In genomic region chr11:87584711-87585505, GRCm38 (mm10) we compare ENCODE assay signal across 9 mouse cellular contexts. TPM values are rescaled to one million over a fixed set of nuclear protein-coding genes. Genes with fewer than 3 reads are reported as not detected.
DNase-seq lines count a peak whose midpoint lies in the region; ATAC-seq and TF ChIP-seq lines count a peak whose summit lies in the region.
"Had no signal": no experiment of that assay in that cellular context is flagged by ENCODE, and none has a peak within 500 bp of the region (broad histone marks: within the 10 kb centered on the region; RNA-seq: fewer than 3 reads in every experiment).

No protein-coding gene starts in this region.

- 68% methylated on average over 10 of the region's 10 CpGs for WGBS in kidney, embryonic 15.5 days
- 74% methylated on average over 10 of the region's 10 CpGs for WGBS in small intestine, adult 2 months
- 90% methylated on average over 10 of the region's 10 CpGs for WGBS in forebrain, embryonic 14.5 days

- no peak overlapping the region for H3K4me3 ChIP-seq in left cerebral cortex, adult 2 months
- H3K4me3 ChIP-seq in kidney, embryonic 15.5 days (replicated peaks): no peak overlapping the region
- no peak overlapping the region for H3K4me3 ChIP-seq in small intestine, adult 2 months (ENCODE audit: low read depth, low read length)
- H3K4me3 ChIP-seq in forebrain, embryonic 14.5 days (ENCODE audit: low read depth, low read length): no peak overlapping the region

- H3K27me3 ChIP-seq in kidney, embryonic 15.5 days: no peaks in the 10 kb centered on the region
- H3K27me3 ChIP-seq in small intestine, adult 2 months (ENCODE audit: control insufficient read depth, insufficient read depth, low read length): no peaks in the 10 kb centered on the region
- H3K27me3 ChIP-seq in forebrain, embryonic 14.5 days (replicated peaks; ENCODE audit: control insufficient read depth, insufficient read depth, low read length): no peaks in the 10 kb centered on the region

- peaks cover 23% of the 10 kb centered on the region for H3K4me1 ChIP-seq in kidney, embryonic 15.5 days
- H3K4me1 ChIP-seq in small intestine, adult 2 months (ENCODE audit: control insufficient read depth, insufficient read depth, insufficient read length, low read length): peaks cover 6% of the 10 kb centered on the region
- H3K4me1 ChIP-seq in forebrain, embryonic 14.5 days (ENCODE audit: control insufficient read depth, insufficient read depth, low read length): no peaks in the 10 kb centered on the region; the same call in 1 of the 2 replicates

- H3K4me2 ChIP-seq in kidney, embryonic 15.5 days: no peak overlapping the region
- H3K4me2 ChIP-seq in forebrain, embryonic 14.5 days (ENCODE audit: low read length): no peak overlapping the region

- no peak overlapping the region for H3K9ac ChIP-seq in kidney, embryonic 15.5 days
- H3K9ac ChIP-seq in forebrain, embryonic 14.5 days (ENCODE audit: low read length): no peak overlapping the region

- no peak for ATAC-seq in kidney, embryonic 15.5 days (replicated peaks; ENCODE audit: low FRiP score)
- ATAC-seq in forebrain, embryonic 14.5 days: no peak

- peak overlapping the region; percentile 22; the same call in 1 of the 2 replicates for H3K27ac ChIP-seq in left cerebral cortex, adult 2 months
- peak overlapping the region; percentile 57 for H3K27ac ChIP-seq in kidney, embryonic 15.5 days
- peak overlapping the region; percentile 61 for H3K27ac ChIP-seq in small intestine, adult 2 months (ENCODE audit: insufficient read depth, low read depth, low read length)
- no peak overlapping the region for H3K27ac ChIP-seq in forebrain, embryonic 14.5 days (ENCODE audit: low read depth, low read length)

- TF ChIP-seq CTCF in left cerebral cortex, adult 2 months (IDR thresholded peaks at IDR 0.05): no peak
- TF ChIP-seq CTCF in small intestine, adult 2 months (IDR thresholded peaks at IDR 0.05; ENCODE audit: extremely low read depth, insufficient read length, insufficient replicate concordance, low read depth, low read length): no peak

- intact Hi-C loops in left cerebral cortex, adult 2 months (cut with DNase I): no loop called here
- intact Hi-C loops in gastrocnemius, postnatal 14 days (cut with DNase I; ENCODE audit: low total_unique reads): no loop called here

- H3K36me3 ChIP-seq in kidney, embryonic 15.5 days: peaks cover 4% of the 10 kb centered on the region; the same call in 1 of the 2 replicates
- H3K36me3 ChIP-seq in small intestine, adult 2 months (ENCODE audit: control insufficient read depth, insufficient read depth, low read length): no peaks in the 10 kb centered on the region
- no peaks in the 10 kb centered on the region for H3K36me3 ChIP-seq in forebrain, embryonic 14.5 days (ENCODE audit: control insufficient read depth, insufficient read depth, low read length)

- DNase-seq in left cerebral cortex, adult 2 months (ENCODE audit: extremely low spot score in 1 of 2, low spot score in 2 of 2): no peak
- no peak for DNase-seq in left cerebral cortex, adult 11 months (ENCODE audit: low spot score)
- peak; percentile 61 for DNase-seq in gastrocnemius, postnatal 14 days
- DNase-seq in right cerebral cortex, postnatal 10 days (ENCODE audit: low spot score in 2 of 2): no peak
- no peak for DNase-seq in forebrain, embryonic 14.5 days (ENCODE audit: low spot score)
- no peak for DNase-seq in thymus, postnatal 4 days

- no peak for TF ChIP-seq POLR2A in small intestine, adult 2 months (IDR thresholded peaks at IDR 0.05; ENCODE audit: low read depth, low read length)

- no peaks in the 10 kb centered on the region for H3K9me3 ChIP-seq in kidney, embryonic 15.5 days (replicated peaks)
- no peaks in the 10 kb centered on the region for H3K9me3 ChIP-seq in forebrain, embryonic 14.5 days (replicated peaks; ENCODE audit: control insufficient read depth, low read length)

RNA-seq across cellular contexts. Expression of gene Mtmr4, which starts 7.1 kb away (rescaled TPM):
- total RNA-seq in left cerebral cortex, adult 2 months (2021): 10 to 100 TPM; 80.4 to 99.0 TPM
- 10 to 100 TPM in 1 of 2 experiments, 1 to 10 TPM in 1; 9.5 to 12.4 TPM for total RNA-seq in gastrocnemius, postnatal 14 days (2021)
- 38.5 and 39.4 TPM in 2 replicates for polyA plus RNA-seq in kidney, embryonic 15.5 days (2015; fragmentation: Nextera tagmentation; extraction: Ambion mirVana)
- 28.3 and 60.0 TPM in 2 replicates for polyA plus RNA-seq in small intestine, adult 2 months (2012; rRNA removed)
- polyA plus RNA-seq in forebrain, embryonic 14.5 days (2014; fragmentation: Nextera tagmentation; extraction: Ambion mirVana): 45.5 and 59.7 TPM in 2 replicates

RNA-seq across cellular contexts. Expression of gene Sept4, which starts 16.2 kb away (rescaled TPM):
- 100 to 1,000 TPM; 156 to 175 TPM for total RNA-seq in left cerebral cortex, adult 2 months (2021)
- total RNA-seq in gastrocnemius, postnatal 14 days (2021): 10 to 100 TPM; 41.2 TPM
- 54.7 and 60.8 TPM in 2 replicates for polyA plus RNA-seq in kidney, embryonic 15.5 days (2015; fragmentation: Nextera tagmentation; extraction: Ambion mirVana)
- 11.3 and 19.8 TPM in 2 replicates for polyA plus RNA-seq in small intestine, adult 2 months (2012; rRNA removed)
- polyA plus RNA-seq in forebrain, embryonic 14.5 days (2014; fragmentation: Nextera tagmentation; extraction: Ambion mirVana): 16.8 and 19.6 TPM in 2 replicates

RNA-seq across cellular contexts. Expression of gene Gm11492, which starts 18.5 kb away (rescaled TPM):
- total RNA-seq in left cerebral cortex, adult 2 months (2021): not detected
- not detected for total RNA-seq in gastrocnemius, postnatal 14 days (2021)
- polyA plus RNA-seq in kidney, embryonic 15.5 days (2015; fragmentation: Nextera tagmentation; extraction: Ambion mirVana): not detected in 2 replicates
- not detected in 2 replicates for polyA plus RNA-seq in small intestine, adult 2 months (2012; rRNA removed)
- not detected in 2 replicates for polyA plus RNA-seq in forebrain, embryonic 14.5 days (2014; fragmentation: Nextera tagmentation; extraction: Ambion mirVana)
- polyA plus RNA-seq: large intestine, adult 2 months had no signal

RNA-seq across cellular contexts. Expression of gene Hsf5, which starts 32.1 kb away (rescaled TPM):
- total RNA-seq in left cerebral cortex, adult 2 months (2021): under 1 TPM; 0.54 to 0.77 TPM
- not detected for total RNA-seq in gastrocnemius, postnatal 14 days (2021)
- polyA plus RNA-seq in kidney, embryonic 15.5 days (2015; fragmentation: Nextera tagmentation; extraction: Ambion mirVana): 0.26 TPM in 2 replicates
- 0.13 and 0.34 TPM in 2 replicates for polyA plus RNA-seq in small intestine, adult 2 months (2012; rRNA removed)
- polyA plus RNA-seq in forebrain, embryonic 14.5 days (2014; fragmentation: Nextera tagmentation; extraction: Ambion mirVana): 0.33 and 0.36 TPM in 2 replicates
